Mouse (Mus musculus) limb, embryonic 13.5 days (tissue): ENCODE results near the gene Rexo4. TPM values are rescaled to one million over a fixed set of nuclear protein-coding genes. Genes with fewer than 3 reads are reported as not detected.

Experiments used
- ATAC-seq: fragments of 200-750 bp; cut with Nextera tagmentation; 2 replicates; pipeline ENCODE4 v1.8.0; 2017; ENCODE audit warnings: low read depth, moderate number of reproducible peaks, moderate TSS enrichment; ENCODE audit not compliant: low FRiP score
- H3K27ac ChIP-seq: fragments of 300-500 bp; sonication (generic); 2 replicates; pipeline ENCODE4 v1.5.1; 2015; ENCODE audit warnings: inconsistent platforms, mild to moderate bottlenecking, moderate library complexity
- H3K27me3 ChIP-seq: fragments of 300-500 bp; sonication (generic); 2 replicates; pipeline ENCODE4 v1.6.1; 2015; ENCODE audit warnings: mild to moderate bottlenecking, inconsistent platforms
- H3K36me3 ChIP-seq: fragments of 300-500 bp; sonication (generic); 2 replicates; pipeline ENCODE4 v1.6.1; 2015; ENCODE audit warnings: inconsistent platforms, mild to moderate bottlenecking, moderate library complexity
- H3K4me1 ChIP-seq: fragments of 300-500 bp; sonication (generic); 2 replicates; pipeline ENCODE4 v1.6.1; 2015; ENCODE audit warnings: inconsistent platforms
- H3K4me2 ChIP-seq: fragments of 300-500 bp; sonication (generic); replicated peaks from 2 replicates; pipeline ENCODE4 v1.6.1; 2015; ENCODE audit warnings: inconsistent platforms, mild to moderate bottlenecking, moderate library complexity
- H3K4me3 ChIP-seq: fragments of 300-500 bp; sonication (generic); 2 replicates; pipeline ENCODE4 v1.5.1; 2015; ENCODE audit warnings: moderate library complexity, mild to moderate bottlenecking, inconsistent platforms
- H3K9ac ChIP-seq: fragments of 300-500 bp; sonication (generic); 2 replicates; pipeline ENCODE4 v1.6.1; 2015; ENCODE audit warnings: mild to moderate bottlenecking, inconsistent platforms
- H3K9me3 ChIP-seq: fragments of 300-500 bp; sonication (generic); 2 replicates; pipeline ENCODE4 v1.6.1; 2016; ENCODE audit warnings: inconsistent platforms
- WGBS: fragments of 180-500 bp; shearing (Covaris S2); methylation state at CpG from one replicate; pipeline ENCODE4 v1.1.7; 2015; 5-methylcytosine and 5-hydroxymethylcytosine counted together
- polyA plus RNA-seq: library from polyadenylated mRNA; unstranded; fragments of >200 nt; fragmentation: Nextera tagmentation; extraction: Ambion mirVana; gene quantifications from 2 replicates; pipeline ENCODE4 v1.2.1, GENCODE M21; 2015

Rexo4 gene
- polyA plus RNA-seq, 1 experiment from 2014 or later = 52.9 TPM

DNA sequence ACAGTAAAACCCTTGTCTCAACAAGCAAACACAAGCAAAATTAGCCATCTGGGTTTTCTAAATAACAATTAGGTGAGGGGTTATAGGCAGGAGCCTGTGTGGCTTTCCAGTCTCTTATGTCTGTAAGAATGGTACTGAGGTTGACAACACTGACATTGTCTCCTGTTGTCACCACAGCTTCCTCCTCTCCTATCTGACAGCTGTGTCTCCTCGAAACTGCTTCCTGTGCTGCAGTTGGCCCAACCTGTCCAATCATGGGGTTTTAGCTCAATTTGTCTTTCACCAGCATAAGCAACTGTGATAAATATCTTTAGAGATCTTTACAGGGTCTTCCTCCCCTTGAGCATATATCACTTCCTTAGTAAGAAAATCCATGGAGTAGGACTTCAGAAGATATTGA lies 27.8 kb downstream of the Rexo4 start:
- Histone ChIP-seq H3K9ac (no peak overlapping the region; the same call in 1 of the 2 replicates), H3K4me3 (no peak overlapping the region), H3K27ac (no peak overlapping the region), H3K4me1 (peaks cover 10% of the 10 kb centered on the region), H3K36me3 (peaks cover 4% of the 10 kb centered on the region), H3K9me3 (no peaks in the 10 kb centered on the region), H3K27me3 (no peaks in the 10 kb centered on the region), H3K4me2 (no peak overlapping the region)
- WGBS = 73% methylated on average over 1 of the region's 1 CpGs
- ATAC-seq = no peak

DNA sequence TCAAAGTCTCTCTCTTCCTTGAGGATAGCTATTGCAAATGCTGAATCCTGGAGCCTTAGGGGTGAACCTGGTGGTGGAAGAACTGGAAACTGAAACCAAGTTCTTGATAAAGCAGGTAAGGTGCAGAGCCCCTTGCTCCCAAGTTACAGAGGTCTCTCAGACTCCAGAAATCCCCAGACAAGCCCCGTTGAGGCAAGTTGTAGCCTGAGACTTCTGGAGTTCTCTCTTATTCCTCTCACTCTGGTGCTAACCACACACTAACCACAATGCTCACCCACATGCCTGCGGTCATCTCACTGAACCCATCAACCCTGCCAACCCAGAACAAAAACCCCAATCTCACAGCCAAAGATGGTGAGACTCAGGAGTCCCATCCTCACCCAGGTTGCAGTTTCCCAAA lies 28.9 kb downstream of the Rexo4 start:
- Histone ChIP-seq H3K9me3 (no peaks in the 10 kb centered on the region), H3K36me3 (peaks cover 15% of the 10 kb centered on the region), H3K27ac (no peak overlapping the region), H3K9ac (no peak overlapping the region), H3K27me3 (no peaks in the 10 kb centered on the region), H3K4me2 (no peak overlapping the region), H3K4me3 (no peak overlapping the region), H3K4me1 (peaks cover 22% of the 10 kb centered on the region)
- no peak for ATAC-seq
- WGBS = 89% methylated on average over 2 of the region's 2 CpGs

DNA sequence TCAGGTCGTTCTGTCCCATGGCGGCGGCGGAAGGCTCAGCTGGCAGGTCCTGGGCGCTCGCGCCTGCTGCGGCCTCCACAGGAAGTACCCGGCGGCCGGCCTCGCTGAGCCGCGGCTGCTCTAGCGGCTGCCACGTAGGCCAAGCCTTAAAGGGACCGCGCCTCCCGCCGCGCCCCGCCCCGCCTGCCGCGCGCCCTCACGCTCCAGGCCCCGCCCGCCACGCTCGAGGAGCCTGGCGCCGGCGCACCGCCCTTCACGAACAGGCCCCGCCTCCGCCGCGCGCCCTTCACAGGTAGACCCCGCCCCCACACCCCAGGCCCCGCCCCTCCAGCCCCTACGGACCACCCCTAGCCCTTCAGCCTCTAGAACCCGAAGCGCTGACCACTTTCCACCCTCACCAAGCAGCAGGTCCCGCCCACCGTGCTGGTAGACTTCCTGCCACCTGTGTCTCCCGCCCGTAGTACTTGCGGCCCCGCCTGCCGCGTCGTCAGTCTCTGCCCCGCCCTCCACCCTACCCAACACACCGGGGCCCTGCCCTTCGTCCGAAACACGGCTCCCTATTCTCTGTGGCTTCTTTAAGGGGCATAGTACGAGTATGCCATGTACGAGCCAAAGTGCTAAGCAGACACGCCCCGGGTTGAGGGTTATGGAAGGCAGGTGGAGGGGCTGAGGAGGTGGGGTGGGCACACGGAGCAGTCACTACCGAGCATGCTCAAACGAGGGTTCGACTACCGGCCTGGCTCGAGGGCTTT lies 30.7 kb downstream of the Rexo4 start, which contains the start of the genes Surf4 and Stkld1:
TSS of gene Surf4 (minus strand) at position 625 of the 752 bp plus-strand sequence.
TSS of gene Stkld1 (plus strand) at position 744 of the 752 bp plus-strand sequence.
- Histone ChIP-seq H3K27ac (peak within 1 kb of the TSS; percentile 91), H3K27me3 (no peaks in the 10 kb centered on the region), H3K36me3 (peaks cover 33% of the 10 kb centered on the region), H3K4me3 (peak within 1 kb of the TSS; percentile 97), H3K9me3 (no peaks in the 10 kb centered on the region), H3K4me2 (peak within 1 kb of the TSS; percentile 82), H3K9ac (peak within 1 kb of the TSS; percentile 100), H3K4me1 (peaks cover 36% of the 10 kb centered on the region)
- under 1% methylated on average over 58 of the region's 70 CpGs for WGBS
- ATAC-seq = peak; percentile 94

DNA sequence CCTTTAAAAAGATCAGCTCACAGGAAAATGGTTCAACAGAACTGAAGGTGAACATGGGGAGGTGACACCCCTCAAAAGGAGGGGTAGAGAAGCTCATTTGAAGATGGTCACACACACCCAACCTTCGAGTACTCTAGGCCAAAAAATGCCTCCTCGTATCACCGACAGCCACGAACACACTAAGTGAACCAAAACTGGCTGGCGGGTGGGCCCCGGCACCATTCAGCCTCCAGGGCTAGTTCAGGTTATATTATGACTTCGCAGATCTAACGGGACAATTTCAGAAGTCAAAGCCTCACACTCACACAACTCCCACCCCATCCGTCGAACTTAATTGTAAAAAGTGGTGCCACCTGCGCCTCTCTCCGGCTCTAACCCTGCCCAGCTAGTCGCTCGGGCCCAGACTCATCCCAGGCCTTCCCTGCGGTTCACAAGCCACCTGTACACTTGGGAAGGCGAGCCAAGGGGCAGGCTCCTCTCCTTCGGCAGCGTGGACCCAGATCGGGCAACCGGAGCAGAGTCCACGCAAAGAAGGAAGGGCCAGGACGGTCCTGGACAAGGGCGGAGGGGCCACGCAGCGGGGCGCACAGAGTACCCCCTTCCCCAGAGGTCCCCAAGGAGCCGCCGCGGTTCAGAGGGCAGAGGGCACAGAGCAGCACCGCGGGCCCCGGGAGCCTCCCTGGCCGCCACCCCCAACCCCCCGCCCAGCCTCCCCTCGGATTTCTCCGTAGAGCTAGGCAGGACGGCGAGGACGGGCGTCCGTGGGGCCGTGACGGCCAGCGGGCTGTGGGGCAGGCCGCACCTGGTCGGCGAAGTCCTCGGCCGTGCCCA lies 31.5 kb downstream of the Rexo4 start:
- H3K9me3 ChIP-seq = no peaks in the 10 kb centered on the region
- WGBS = 1% methylated on average over 49 of the region's 49 CpGs
- H3K4me1 ChIP-seq = peaks cover 41% of the 10 kb centered on the region
- peak; percentile 58 for ATAC-seq
- H3K36me3 ChIP-seq = peaks cover 41% of the 10 kb centered on the region
- peak overlapping the region; percentile 91 for H3K27ac ChIP-seq
- H3K27me3 ChIP-seq = no peaks in the 10 kb centered on the region
- peak overlapping the region; percentile 82 for H3K4me2 ChIP-seq
- H3K9ac ChIP-seq = peak overlapping the region; percentile 100
- peak overlapping the region; percentile 97 for H3K4me3 ChIP-seq

DNA sequence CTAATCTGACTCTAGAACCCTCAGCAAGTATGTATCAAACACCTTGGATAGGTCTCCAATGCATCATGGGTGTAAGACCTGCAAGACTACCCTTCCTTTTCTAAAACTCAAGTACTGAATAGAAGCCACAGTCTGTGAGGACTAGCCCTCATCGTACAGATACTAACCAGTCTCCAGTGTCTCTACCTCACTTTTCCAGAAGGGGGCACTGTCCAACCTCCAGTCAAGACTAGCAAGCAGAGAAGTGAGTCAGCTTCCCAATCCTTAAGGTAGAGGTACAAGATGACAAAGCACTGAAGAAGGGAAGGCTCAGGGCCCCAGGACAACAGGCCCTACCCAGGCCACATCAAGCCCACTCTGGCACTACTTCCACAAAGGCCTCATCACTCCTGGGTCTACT lies 33.8 kb downstream of the Rexo4 start:
- no peaks in the 10 kb centered on the region for H3K9me3 ChIP-seq
- peaks cover 62% of the 10 kb centered on the region for H3K36me3 ChIP-seq
- H3K4me1 ChIP-seq = peaks cover 42% of the 10 kb centered on the region
- no peak for ATAC-seq
- WGBS = 40% methylated on average over 1 of the region's 1 CpGs
- H3K9ac ChIP-seq = no peak overlapping the region; the same call in 1 of the 2 replicates
- H3K4me2 ChIP-seq = no peak overlapping the region
- no peak overlapping the region for H3K4me3 ChIP-seq
- H3K27ac ChIP-seq = no peak overlapping the region
- H3K27me3 ChIP-seq = no peaks in the 10 kb centered on the region

DNA sequence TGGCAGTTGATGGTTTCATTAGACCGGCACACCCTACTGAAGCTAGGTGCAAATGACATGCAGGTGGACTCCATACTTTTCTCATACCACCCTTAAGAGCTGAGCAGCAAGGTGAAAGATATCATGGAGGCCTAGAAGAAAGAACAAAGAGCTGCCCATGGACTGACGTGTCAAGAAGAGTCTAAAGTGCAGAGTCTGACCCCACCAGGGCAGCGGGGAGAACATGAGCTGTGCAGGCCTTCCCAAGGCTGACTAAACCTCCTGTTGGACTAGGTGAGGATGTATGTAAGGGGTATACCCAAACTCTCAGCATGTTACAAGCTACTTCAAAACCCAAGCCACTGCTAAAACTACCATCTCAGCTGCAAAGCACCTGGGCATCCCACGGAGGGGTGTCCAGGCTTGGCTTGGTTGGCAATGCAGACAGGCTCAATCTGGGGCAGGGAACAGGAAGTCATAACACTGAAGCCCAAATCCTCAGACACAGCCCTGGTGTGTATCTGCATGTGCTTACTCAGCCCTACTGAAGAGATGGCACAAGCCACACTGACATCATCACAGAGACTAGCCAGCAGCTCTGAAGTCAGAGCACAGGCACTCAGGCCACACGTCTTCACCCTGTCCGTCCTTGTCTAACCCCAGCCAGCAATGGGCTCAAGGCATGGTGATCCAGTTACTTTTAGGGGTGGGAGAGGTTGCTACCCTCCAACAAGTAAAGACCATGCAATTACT lies 36.3 kb downstream of the Rexo4 start:
- Histone ChIP-seq H3K9me3 (no peaks in the 10 kb centered on the region), H3K4me3 (no peak overlapping the region), H3K36me3 (peaks cover 87% of the 10 kb centered on the region), H3K27ac (no peak overlapping the region), H3K9ac (peak overlapping the region; percentile 15; the same call in 1 of the 2 replicates), H3K4me2 (no peak overlapping the region), H3K4me1 (peaks cover 42% of the 10 kb centered on the region), H3K27me3 (no peaks in the 10 kb centered on the region)
- 90% methylated on average over 6 of the region's 6 CpGs for WGBS
- no peak for ATAC-seq

DNA sequence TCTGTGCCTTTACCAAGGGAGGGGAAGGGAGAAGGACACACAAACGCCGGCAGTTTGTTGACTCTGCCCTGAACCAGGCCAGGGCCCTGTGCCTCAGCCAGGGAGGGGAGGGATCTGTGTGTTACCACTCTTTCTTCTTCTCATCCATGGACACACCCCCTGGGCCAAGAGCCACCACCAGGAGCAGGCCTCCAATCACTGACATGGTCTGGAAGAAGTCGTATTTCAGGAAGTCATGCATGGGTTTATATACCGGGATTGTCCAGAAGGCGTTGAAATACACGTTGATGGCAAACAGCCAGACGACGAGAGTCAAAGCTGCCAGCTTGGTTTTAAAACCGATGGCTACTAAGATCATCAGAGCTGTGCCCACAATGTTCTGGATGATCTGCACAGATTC lies 42.4 kb downstream of the Rexo4 start:
- Histone ChIP-seq H3K36me3 (peaks cover 91% of the 10 kb centered on the region), H3K4me1 (peaks cover 15% of the 10 kb centered on the region), H3K4me2 (no peak overlapping the region), H3K27ac (no peak overlapping the region), H3K4me3 (no peak overlapping the region), H3K9ac (no peak overlapping the region), H3K9me3 (no peaks in the 10 kb centered on the region), H3K27me3 (no peaks in the 10 kb centered on the region)
- no peak for ATAC-seq
- 70% methylated on average over 9 of the region's 9 CpGs for WGBS

DNA sequence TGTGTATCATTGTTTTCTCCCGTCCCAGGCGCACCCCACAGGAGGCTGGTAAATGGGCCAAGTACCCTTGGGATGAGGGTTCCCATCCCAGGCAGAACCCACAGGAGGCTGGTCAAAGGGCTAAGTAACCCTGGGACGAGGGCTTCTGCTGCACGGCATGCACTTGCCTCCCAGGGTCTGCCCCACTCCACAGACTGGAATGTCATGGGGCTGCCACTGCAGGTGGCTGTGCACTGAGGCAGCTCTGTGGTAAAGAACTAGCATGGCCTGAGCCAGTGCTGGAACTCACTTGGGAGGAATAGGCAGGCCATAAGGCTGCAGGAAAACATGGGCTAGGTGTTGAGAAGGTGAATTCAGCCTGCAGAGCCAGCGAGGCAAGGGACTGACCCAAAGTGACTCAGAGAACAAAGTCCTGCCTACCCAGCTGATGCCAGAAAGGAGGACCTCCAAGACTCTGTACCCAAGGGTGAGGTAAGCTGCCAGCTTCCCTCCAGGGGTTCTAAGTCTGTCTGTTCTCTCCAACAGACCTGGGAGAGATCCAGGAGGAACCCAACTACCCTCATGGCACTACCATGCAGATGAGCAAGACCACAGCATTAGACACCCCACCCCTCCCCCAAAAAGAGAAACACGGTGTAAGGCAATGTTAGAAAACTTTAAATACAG lies 43.9 kb downstream of the Rexo4 start:
- WGBS = 85% methylated on average over 6 of the region's 6 CpGs
- Histone ChIP-seq H3K27ac (no peak overlapping the region; the same call in 1 of the 2 replicates), H3K4me3 (no peak overlapping the region), H3K9me3 (no peaks in the 10 kb centered on the region), H3K4me1 (peaks cover 23% of the 10 kb centered on the region), H3K36me3 (peaks cover 76% of the 10 kb centered on the region), H3K27me3 (no peaks in the 10 kb centered on the region), H3K9ac (no peak overlapping the region), H3K4me2 (no peak overlapping the region)
- ATAC-seq = no peak

DNA sequence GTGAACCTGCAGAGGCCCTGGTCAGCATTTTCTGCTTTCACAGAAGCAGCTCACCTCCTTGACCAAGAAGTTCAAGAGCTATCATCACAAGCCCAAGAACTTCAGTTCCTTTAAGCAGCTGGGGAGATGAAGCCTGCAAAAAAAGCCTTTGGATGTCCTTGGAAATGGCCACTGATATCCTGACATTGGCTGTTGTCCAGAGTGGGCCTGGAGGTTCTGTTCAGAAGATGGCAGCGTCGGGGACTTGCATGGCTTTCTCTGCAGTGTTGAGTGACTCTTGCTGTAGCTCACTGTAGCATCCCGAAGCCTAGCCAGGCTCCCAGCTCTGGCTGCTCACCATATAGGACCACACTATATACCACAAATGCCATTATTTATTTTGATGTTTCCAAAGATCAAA lies 44.5 kb downstream of the Rexo4 start:
- no peak for ATAC-seq
- H3K9ac ChIP-seq = no peak overlapping the region
- 85% methylated on average over 3 of the region's 3 CpGs for WGBS
- peaks cover 29% of the 10 kb centered on the region for H3K4me1 ChIP-seq
- no peaks in the 10 kb centered on the region for H3K9me3 ChIP-seq
- no peak overlapping the region for H3K4me3 ChIP-seq
- no peaks in the 10 kb centered on the region for H3K27me3 ChIP-seq
- H3K36me3 ChIP-seq = peaks cover 70% of the 10 kb centered on the region
- H3K4me2 ChIP-seq = no peak overlapping the region
- no peak overlapping the region for H3K27ac ChIP-seq

DNA sequence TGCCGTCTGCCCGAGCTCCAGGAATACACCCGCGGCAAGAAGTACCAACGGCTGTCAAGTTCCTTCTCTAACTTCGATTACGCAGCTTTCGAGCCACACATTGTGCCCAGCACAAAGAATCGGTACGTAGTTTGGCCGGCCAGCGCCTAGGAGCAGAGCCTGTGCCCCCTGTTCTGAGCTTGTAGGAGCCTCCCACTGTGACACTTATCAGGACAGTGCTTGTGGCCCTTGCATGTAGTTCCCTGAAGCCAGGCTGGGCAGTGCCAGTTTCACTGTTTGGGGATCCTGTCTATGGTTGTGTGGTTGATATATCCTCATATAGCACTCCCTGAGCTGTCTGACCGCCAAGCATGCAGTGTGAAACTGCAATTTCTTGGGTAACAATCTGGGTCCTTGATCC lies 47.4 kb downstream of the Rexo4 start:
- peaks cover 70% of the 10 kb centered on the region for H3K36me3 ChIP-seq
- peak overlapping the region; percentile 69; the same call in 1 of the 2 replicates for H3K27ac ChIP-seq
- H3K4me1 ChIP-seq = peaks cover 45% of the 10 kb centered on the region
- no peak for ATAC-seq
- no peaks in the 10 kb centered on the region for H3K27me3 ChIP-seq
- H3K9me3 ChIP-seq = no peaks in the 10 kb centered on the region
- peak overlapping the region; percentile 68 for H3K4me3 ChIP-seq
- H3K4me2 ChIP-seq = peak overlapping the region; percentile 98
- WGBS = 2% methylated on average over 13 of the region's 13 CpGs
- H3K9ac ChIP-seq = peak overlapping the region; percentile 87

DNA sequence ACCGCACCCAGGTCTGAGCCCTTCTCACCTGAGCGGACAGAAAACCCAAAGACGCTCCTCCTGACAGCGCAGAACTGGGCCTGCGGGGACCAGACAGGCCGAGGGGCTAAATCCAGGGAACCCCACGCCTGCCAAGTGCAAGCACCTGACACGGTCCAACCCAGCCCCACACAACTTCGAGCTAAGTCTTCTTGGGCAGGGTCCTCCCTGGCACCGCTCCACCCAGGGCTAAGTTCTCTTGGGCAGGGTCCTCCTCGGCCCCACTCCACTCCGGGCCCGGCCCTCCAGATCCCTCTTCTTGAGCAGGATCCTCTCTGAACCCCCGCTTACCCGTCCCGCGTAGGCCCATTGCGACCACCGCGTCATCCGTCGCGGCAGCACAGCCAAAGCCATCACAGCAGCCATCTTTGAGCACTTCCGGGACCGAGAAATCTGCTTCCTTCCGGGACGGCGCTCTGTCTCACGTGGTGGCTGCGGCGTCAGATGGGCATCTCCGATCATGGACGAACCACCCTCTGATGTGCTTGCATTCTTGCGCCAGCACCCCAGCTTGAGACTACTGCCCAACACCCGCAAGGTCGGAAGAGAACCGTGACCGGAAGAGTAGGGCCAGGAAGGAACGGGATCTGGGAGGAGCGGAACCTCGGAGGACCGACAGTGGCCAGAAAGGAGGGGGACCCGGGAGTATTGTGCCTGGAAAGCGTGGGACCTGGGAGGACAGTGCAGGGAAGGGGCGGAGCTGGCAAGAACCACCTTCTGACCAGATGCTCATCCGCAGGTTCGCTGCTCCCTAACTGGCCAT lies 48.1 kb downstream of the Rexo4 start, which contains the start of the genes Surf2 and Surf1:
TSS of gene Surf2 (plus strand) at position 441 of the 802 bp plus-strand sequence.
TSS of gene Surf1 (minus strand) at position 604 of the 802 bp plus-strand sequence.
- Histone ChIP-seq H3K27ac (peak within 1 kb of the TSS; percentile 69; the same call in 1 of the 2 replicates), H3K9ac (peak within 1 kb of the TSS; percentile 87), H3K36me3 (peaks cover 68% of the 10 kb centered on the region), H3K4me1 (peaks cover 47% of the 10 kb centered on the region), H3K4me2 (peak within 1 kb of the TSS; percentile 98), H3K27me3 (no peaks in the 10 kb centered on the region), H3K9me3 (no peaks in the 10 kb centered on the region), H3K4me3 (peak within 1 kb of the TSS; percentile 68)
- peak; percentile 75 for ATAC-seq
- WGBS = 2% methylated on average over 47 of the region's 47 CpGs
